In genomic region chr1:85896110-85896509, GRCm38 (mm10) we compare ENCODE assay signal across 9 mouse cellular contexts. TPM values are rescaled to one million over a fixed set of nuclear protein-coding genes. Genes with fewer than 3 reads are reported as not detected.
A peak's percentile ranks its signal among the peaks of the same experiment; 100 is the strongest.
DNase-seq lines count a peak whose midpoint lies in the region; ATAC-seq and TF ChIP-seq lines count a peak whose summit lies in the region.
"Had no signal": no experiment of that assay in that cellular context is flagged by ENCODE, and none has a peak within 500 bp of the region (broad histone marks: within the 10 kb centered on the region; RNA-seq: fewer than 3 reads in every experiment).

No protein-coding gene starts in this region.

- peak overlapping the region; percentile 93 for H3K4me2 ChIP-seq in heart, embryonic 16.5 days (ENCODE audit: low read depth, low read length)
- H3K4me2 ChIP-seq in embryonic facial prominence, embryonic 13.5 days: peak overlapping the region; percentile 82
- H3K4me2 ChIP-seq in intestine, embryonic 15.5 days (replicated peaks): peak overlapping the region; percentile 82
- H3K4me2 ChIP-seq in midbrain, postnatal 0 days (ENCODE audit: low read depth, low read length, poor library complexity, severe bottlenecking): peak overlapping the region; percentile 86

- peak overlapping the region; percentile 79 for H3K9ac ChIP-seq in heart, embryonic 16.5 days (ENCODE audit: low read length)
- H3K9ac ChIP-seq in embryonic facial prominence, embryonic 13.5 days: peak overlapping the region; percentile 86
- peak overlapping the region; percentile 73; the same call in 1 of the 2 replicates for H3K9ac ChIP-seq in intestine, embryonic 15.5 days
- peak overlapping the region; percentile 85 for H3K9ac ChIP-seq in midbrain, postnatal 0 days (replicated peaks; ENCODE audit: low read length, poor library complexity, severe bottlenecking)

- H3K36me3 ChIP-seq in heart, embryonic 16.5 days (ENCODE audit: control insufficient read depth, insufficient read depth): no peaks in the 10 kb centered on the region
- no peaks in the 10 kb centered on the region for H3K36me3 ChIP-seq in embryonic facial prominence, embryonic 13.5 days
- H3K36me3 ChIP-seq in intestine, embryonic 15.5 days: no peaks in the 10 kb centered on the region
- H3K36me3 ChIP-seq in midbrain, postnatal 0 days (ENCODE audit: insufficient read depth, low read length): no peaks in the 10 kb centered on the region

- ATAC-seq in heart, embryonic 16.5 days (replicated peaks; ENCODE audit: extremely low read depth, insufficient read depth, low FRiP score): no peak
- no peak for ATAC-seq in embryonic facial prominence, embryonic 13.5 days (ENCODE audit: insufficient number of reproducible peaks, insufficient read depth, low FRiP score, low TSS enrichment, low read depth)
- ATAC-seq in intestine, embryonic 15.5 days: no peak
- ATAC-seq in midbrain, postnatal 0 days (ENCODE audit: low FRiP score): no peak

- WGBS in heart, embryonic 16.5 days: 77% methylated on average over 5 of the region's 5 CpGs
- 75% methylated on average over 5 of the region's 5 CpGs for WGBS in embryonic facial prominence, embryonic 13.5 days
- WGBS in intestine, embryonic 15.5 days: 80% methylated on average over 5 of the region's 5 CpGs
- WGBS in midbrain, postnatal 0 days: 61% methylated on average over 5 of the region's 5 CpGs

- H3K4me1 ChIP-seq in heart, embryonic 16.5 days (ENCODE audit: control insufficient read depth, insufficient read depth, low read length): peaks cover 62% of the 10 kb centered on the region
- peaks cover 61% of the 10 kb centered on the region for H3K4me1 ChIP-seq in embryonic facial prominence, embryonic 13.5 days
- peaks cover 53% of the 10 kb centered on the region for H3K4me1 ChIP-seq in intestine, embryonic 15.5 days (replicated peaks)
- peaks cover 54% of the 10 kb centered on the region for H3K4me1 ChIP-seq in midbrain, postnatal 0 days (ENCODE audit: insufficient read depth, low read length)

- peak overlapping the region; percentile 83 for H3K27ac ChIP-seq in heart, embryonic 16.5 days (ENCODE audit: low read length)
- H3K27ac ChIP-seq in embryonic facial prominence, embryonic 13.5 days: peak overlapping the region; percentile 95
- H3K27ac ChIP-seq in intestine, embryonic 15.5 days: no peak overlapping the region
- peak overlapping the region; percentile 79; the same call in 1 of the 2 replicates for H3K27ac ChIP-seq in midbrain, postnatal 0 days (ENCODE audit: low read depth, low read length)

- no peaks in the 10 kb centered on the region for H3K9me3 ChIP-seq in heart, embryonic 16.5 days (replicated peaks; ENCODE audit: control insufficient read depth, low read length)
- H3K9me3 ChIP-seq in embryonic facial prominence, embryonic 13.5 days: no peaks in the 10 kb centered on the region
- H3K9me3 ChIP-seq in intestine, embryonic 15.5 days: no peaks in the 10 kb centered on the region
- no peaks in the 10 kb centered on the region for H3K9me3 ChIP-seq in midbrain, postnatal 0 days (ENCODE audit: low read length)

- no peaks in the 10 kb centered on the region for H3K27me3 ChIP-seq in heart, embryonic 16.5 days (ENCODE audit: control insufficient read depth, insufficient read depth, low read length)
- no peaks in the 10 kb centered on the region for H3K27me3 ChIP-seq in embryonic facial prominence, embryonic 13.5 days
- H3K27me3 ChIP-seq in intestine, embryonic 15.5 days (replicated peaks): no peaks in the 10 kb centered on the region
- no peaks in the 10 kb centered on the region for H3K27me3 ChIP-seq in midbrain, postnatal 0 days (ENCODE audit: insufficient read depth, low read length)

- peak overlapping the region; percentile 74 for H3K4me3 ChIP-seq in heart, embryonic 16.5 days (ENCODE audit: low read length)
- peak overlapping the region; percentile 85 for H3K4me3 ChIP-seq in embryonic facial prominence, embryonic 13.5 days
- H3K4me3 ChIP-seq in intestine, embryonic 15.5 days (replicated peaks): peak overlapping the region; percentile 84
- H3K4me3 ChIP-seq in midbrain, postnatal 0 days (ENCODE audit: low read depth, low read length): peak overlapping the region; percentile 87

- TF ChIP-seq CTCF in midbrain, postnatal 0 days (IDR thresholded peaks at IDR 0.05): no peak

- DNase-seq in heart, adult 11 months: no peak
- no peak for DNase-seq in midbrain, postnatal 0 days (ENCODE audit: low spot score)
- DNase-seq in thymus, postnatal 10 days (ENCODE audit: low spot score in 2 of 2): no peak
- DNase-seq in kidney, postnatal 36 days: no peak
- DNase-seq in right cerebral cortex, postnatal 10 days (ENCODE audit: low spot score in 2 of 2): no peak

RNA-seq across cellular contexts. Expression of gene Itm2c, which starts 2.0 kb away (rescaled TPM):
- polyA plus RNA-seq in heart, embryonic 16.5 days (2015; fragmentation: Nextera tagmentation; extraction: Ambion mirVana): 188 TPM in 2 replicates
- polyA plus RNA-seq in embryonic facial prominence, embryonic 13.5 days (2015; fragmentation: Nextera tagmentation; extraction: Ambion mirVana): 282 and 288 TPM in 2 replicates
- polyA plus RNA-seq in intestine, embryonic 15.5 days (2015; fragmentation: Nextera tagmentation; extraction: Ambion mirVana): 135 TPM in 2 replicates
- 312 and 376 TPM in 2 replicates for total RNA-seq in midbrain, postnatal 0 days (2014; rRNA removed)
- 293 and 297 TPM in 2 replicates for polyA plus RNA-seq in midbrain, postnatal 0 days (2015; fragmentation: Nextera tagmentation; extraction: Ambion mirVana)

RNA-seq across cellular contexts. Expression of gene 4933407L21Rik, which starts 32.2 kb away (rescaled TPM):
- 0.09 and 0.21 TPM in 2 replicates for polyA plus RNA-seq in heart, embryonic 16.5 days (2015; fragmentation: Nextera tagmentation; extraction: Ambion mirVana)
- polyA plus RNA-seq in embryonic facial prominence, embryonic 13.5 days (2015; fragmentation: Nextera tagmentation; extraction: Ambion mirVana): 0.39 and 0.50 TPM in 2 replicates
- 0.32 and 0.34 TPM in 2 replicates for polyA plus RNA-seq in intestine, embryonic 15.5 days (2015; fragmentation: Nextera tagmentation; extraction: Ambion mirVana)
- 9.4 and 10.6 TPM in 2 replicates for total RNA-seq in midbrain, postnatal 0 days (2014; rRNA removed)
- polyA plus RNA-seq in midbrain, postnatal 0 days (2015; fragmentation: Nextera tagmentation; extraction: Ambion mirVana): 8.5 and 10.1 TPM in 2 replicates
- total RNA-seq: monocyte, adult 5-6 weeks had no signal
